Mouse (Mus musculus): Measurements from ENCODE around the gene Tmem239.

DNA sequence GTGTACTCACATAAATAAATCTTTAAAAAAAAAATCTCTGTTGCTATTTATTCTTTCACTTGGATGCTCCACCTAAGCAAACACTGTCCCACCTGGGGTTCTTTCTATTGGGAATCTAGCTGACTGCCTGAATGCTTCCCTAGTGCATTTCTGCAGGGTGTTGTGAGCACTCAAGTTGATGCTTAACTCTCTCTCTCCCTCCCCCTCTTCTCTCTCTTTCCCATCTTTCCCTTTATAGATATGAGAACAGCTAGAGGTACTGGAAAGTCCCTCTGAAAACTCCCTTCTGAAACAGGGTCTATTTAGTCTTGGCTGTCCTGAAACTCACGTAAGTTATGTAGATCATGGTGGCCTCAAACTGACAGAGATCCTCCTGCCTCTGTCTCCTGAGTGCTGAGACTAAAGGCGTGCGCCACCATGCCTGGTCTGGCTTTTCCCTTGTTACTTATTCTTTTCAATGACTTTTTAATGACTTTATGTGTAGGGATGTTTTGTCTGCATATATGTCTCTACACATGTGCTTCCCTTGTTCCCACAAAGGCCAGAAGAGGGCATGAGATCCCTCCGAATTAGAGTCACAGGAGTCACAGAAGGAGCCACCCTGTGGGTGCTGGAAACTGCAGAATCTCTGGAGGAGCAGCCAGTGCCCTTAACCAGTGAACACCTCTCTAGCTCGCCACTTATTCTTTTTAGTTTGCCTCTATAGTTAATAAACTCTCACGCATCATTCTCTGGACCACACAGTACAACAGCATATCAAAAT lies 8.0 kb downstream of the Tmem239 start:
- no peak for TF ChIP-seq MYOD1 (IDR thresholded peaks at IDR 0.05; ENCODE audit: control insufficient read depth, insufficient read length, low read depth)
- TF ChIP-seq CTCF (IDR thresholded peaks at IDR 0.05; ENCODE audit: control insufficient read depth, insufficient read depth, insufficient read length), result no peak
- TF ChIP-seq USF1 (IDR thresholded peaks at IDR 0.05; ENCODE audit: low read depth), result no peak
